Mouse (Mus musculus): ENCODE measurements at regions not wholly inside any gene's neighbourhood (a gene's known extent, or its start where the extent isn't known, plus 50 kb on each side); places are given as distances from the start of the nearest gene placed in this dataset.

- DNase-seq (ENCODE audit: inconsistent ontology term): no peak
Observed at GRCm38 (mm10) chr12:27140335-27140702, 202.1 kb downstream of the Sox11 start.

GRCm38 (mm10) chr12:27139683-27140334, 202.6 kb downstream of the Sox11 start:
- no peak for DNase-seq (ENCODE audit: inconsistent ontology term)

GRCm38 (mm10) chr12:27138663-27139633, 203.4 kb downstream of the Sox11 start:
- no peak for DNase-seq (ENCODE audit: inconsistent ontology term)

GRCm38 (mm10) chr12:27135997-27136559, 206.3 kb downstream of the Sox11 start:
- no peak for DNase-seq (ENCODE audit: inconsistent ontology term)

GRCm38 (mm10) chr12:27130544-27130943, 211.8 kb downstream of the Sox11 start:
- DNase-seq (ENCODE audit: inconsistent ontology term): no peak

GRCm38 (mm10) chr12:27127054-27127605, 215.2 kb downstream of the Sox11 start:
- no peak for DNase-seq (ENCODE audit: inconsistent ontology term)

- no peak for DNase-seq (ENCODE audit: inconsistent ontology term)
Observed at GRCm38 (mm10) chr12:27118581-27118980, 223.8 kb downstream of the Sox11 start.

GRCm38 (mm10) chr12:27115392-27115791, 227.0 kb downstream of the Sox11 start:
- no peak for DNase-seq (ENCODE audit: inconsistent ontology term)

GRCm38 (mm10) chr12:27104925-27105571, 237.3 kb downstream of the Sox11 start:
- peak; percentile 94 for DNase-seq (ENCODE audit: inconsistent ontology term)

GRCm38 (mm10) chr12:27102996-27103395, 239.4 kb downstream of the Sox11 start:
- DNase-seq (ENCODE audit: inconsistent ontology term): no peak

GRCm38 (mm10) chr12:27089206-27089605, 253.2 kb downstream of the Sox11 start:
- no peak for DNase-seq (ENCODE audit: inconsistent ontology term)

GRCm38 (mm10) chr12:27085890-27086289, 256.5 kb downstream of the Sox11 start:
- no peak for DNase-seq (ENCODE audit: inconsistent ontology term)

GRCm38 (mm10) chr12:27083645-27084550, 258.5 kb downstream of the Sox11 start:
- no peak for DNase-seq (ENCODE audit: inconsistent ontology term)

- peak; percentile 65 for DNase-seq (ENCODE audit: inconsistent ontology term)
Observed at GRCm38 (mm10) chr12:27083089-27083488, 259.3 kb downstream of the Sox11 start.

GRCm38 (mm10) chr12:27082624-27083023, 259.8 kb downstream of the Sox11 start:
- peak; percentile 76 for DNase-seq (ENCODE audit: inconsistent ontology term)

GRCm38 (mm10) chr12:27076107-27076738, 266.2 kb downstream of the Sox11 start:
- DNase-seq (ENCODE audit: inconsistent ontology term): no peak

- DNase-seq (ENCODE audit: inconsistent ontology term): peak; percentile 50
Observed at GRCm38 (mm10) chr12:27065011-27065517, 277.3 kb downstream of the Sox11 start.

- no peak for DNase-seq (ENCODE audit: inconsistent ontology term)
Observed at GRCm38 (mm10) chr12:27063518-27063917, 278.9 kb downstream of the Sox11 start.

GRCm38 (mm10) chr12:27062511-27063264, 279.7 kb downstream of the Sox11 start:
- DNase-seq (ENCODE audit: inconsistent ontology term): no peak

Measured in Muller cell, postnatal 12 days (primary cell).